Mouse (Mus musculus) adrenal gland (tissue): ENCODE measurements around the gene Gon4l.

Experiments
- intact Hi-C: fragments of 180-260 bp; cut with DNase I; formaldehyde crosslinking; loops from one replicate; pipeline ENCODE4 v1.15.1; 2025

Gon4l gene

DNA sequence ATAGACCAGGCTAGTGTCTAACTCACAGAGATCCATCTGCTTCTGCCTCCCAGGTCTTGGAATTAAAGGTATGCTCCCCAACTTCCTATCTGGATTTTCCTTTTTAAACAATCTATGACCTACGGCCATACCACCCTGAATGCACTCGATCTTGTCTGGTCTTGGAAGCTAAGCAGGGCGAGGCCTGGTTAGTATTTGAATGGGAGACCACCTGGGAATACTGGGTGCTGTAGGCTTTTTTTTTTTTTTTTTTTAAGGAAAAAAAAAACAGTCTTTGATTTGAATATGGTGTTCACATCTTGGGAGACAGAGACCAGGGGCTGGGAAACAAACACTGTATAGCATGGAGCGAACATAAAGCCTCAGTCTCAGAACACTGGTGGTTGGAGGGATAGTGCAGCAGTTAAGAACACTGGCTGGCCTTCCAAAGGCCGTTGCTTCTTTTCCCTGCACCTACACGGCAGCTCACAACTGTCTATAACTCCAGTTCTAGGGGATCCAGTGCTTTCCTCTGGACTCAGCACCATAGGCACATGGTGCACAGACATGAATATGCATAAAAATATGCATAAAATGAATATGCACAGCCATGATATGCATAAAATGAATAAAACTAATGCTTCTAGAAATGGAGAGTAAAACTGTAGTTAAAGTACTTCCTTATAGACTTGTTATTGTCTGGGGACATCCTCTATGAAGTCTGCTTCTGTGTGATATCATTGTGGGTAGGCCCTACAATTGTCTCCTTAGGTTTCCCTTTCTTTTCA, 71.5 kb downstream of the Gon4l start:
- intact Hi-C loops: no loop called here

DNA sequence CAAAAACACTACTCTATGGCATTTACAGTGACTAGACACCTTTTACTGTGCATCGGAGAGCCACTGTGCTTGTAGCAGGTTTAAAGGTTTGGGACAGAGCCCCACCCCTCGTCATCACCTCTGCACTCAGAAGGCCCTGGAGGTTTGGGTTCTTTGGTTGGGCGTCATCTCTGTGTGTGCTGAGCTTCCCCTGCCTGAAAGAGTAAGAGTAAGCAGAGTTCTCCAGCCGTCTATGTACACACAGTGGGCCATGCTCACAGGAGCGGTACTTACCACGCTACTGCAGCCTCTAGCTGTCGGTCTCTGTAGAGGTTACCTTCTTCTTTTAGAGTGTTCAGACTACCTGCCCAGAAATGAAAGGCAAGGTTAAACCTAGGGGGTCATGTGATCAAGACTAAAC, 77.6 kb downstream of the Gon4l start:
- intact Hi-C loops: no loop called here

DNA sequence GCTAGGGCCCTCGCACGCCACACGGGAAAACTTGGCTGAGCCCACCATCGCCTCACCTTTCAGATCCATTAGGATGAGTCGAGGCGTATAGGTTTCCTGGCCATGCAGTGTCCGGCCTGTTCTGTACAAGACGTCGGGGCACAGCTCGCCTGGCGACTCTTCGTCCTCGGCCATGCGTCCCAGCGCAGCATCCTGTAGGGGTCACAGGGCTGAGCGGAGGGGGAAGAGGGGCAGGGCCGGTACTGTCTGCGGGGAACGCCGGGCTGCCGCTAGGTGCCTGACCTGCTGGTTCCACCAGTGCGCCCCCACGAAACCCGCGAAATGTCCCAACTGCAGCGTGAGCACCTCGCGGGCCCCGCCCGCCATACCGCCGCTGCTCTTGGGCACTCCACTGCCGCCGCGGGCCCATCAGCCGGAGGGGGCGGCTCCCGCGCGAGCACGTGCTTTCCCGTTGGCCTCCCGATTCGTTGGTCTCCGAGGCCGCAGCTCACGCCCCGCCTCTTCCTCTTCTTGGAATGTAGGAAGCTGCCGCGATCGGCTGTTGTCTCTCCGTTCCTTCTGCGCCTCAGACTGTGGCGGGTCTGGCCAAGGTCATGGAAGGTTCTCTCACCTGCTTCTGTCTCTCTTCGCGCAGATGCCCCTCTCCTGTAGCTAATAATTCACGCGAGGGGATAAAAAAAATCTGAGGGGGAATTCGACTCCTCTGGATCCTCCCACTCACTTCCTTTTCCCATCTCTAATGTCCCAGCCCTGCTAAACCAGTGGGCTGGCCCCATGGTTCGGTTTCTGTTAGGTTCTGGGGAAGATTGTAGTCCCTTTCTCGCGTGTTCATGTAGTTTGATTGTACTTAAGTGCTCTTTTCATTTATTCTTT, 78.7 kb downstream of the Gon4l start, which contains the start of gene Msto1:
Gene Msto1, minus strand, starts transcription at position 489 of the 873 bp plus-strand sequence.
- intact Hi-C loops: no loop called here

DNA sequence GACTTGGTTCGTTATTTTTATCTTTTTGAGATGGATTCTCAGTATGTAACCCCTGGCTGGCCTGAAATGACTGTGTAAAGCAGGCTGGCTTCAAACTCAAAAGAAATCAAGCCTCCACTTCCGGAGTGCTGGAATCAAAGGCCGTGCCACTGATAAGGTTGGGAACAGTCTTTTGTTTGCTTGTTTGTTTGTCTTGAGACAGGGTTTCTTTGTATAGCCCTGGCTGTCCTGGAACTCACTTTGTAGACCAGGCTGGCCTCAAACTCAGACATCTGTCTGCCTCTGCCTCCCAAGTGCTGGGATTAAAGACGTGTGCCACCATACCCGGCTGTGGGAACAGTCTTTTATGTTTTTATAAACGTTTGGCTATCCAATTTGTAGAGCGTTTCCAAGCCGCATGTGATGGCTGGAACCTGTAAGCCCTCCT, 79.4 kb downstream of the Gon4l start:
- intact Hi-C loops: no loop called here

DNA sequence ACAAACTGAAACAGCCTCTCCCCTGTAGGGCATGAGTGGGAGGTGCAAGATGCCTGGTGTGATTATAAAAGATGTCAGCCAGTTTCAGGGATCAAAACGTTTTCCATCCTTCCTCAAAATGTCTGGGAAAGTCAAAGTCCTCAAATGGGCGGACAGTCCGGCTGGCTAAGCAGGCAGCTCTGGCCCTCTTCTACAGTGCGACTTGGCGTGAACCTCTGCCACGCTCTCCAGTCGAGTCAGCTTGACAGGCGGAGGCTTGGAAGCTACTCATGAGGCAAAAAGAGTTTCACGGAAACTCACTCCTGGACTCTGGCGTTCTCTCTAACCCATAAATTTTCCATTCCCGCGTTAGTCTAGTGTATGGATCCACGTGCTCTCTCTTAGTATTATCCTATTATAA, 84.0 kb downstream of the Gon4l start:
- intact Hi-C loops: no loop called here

DNA sequence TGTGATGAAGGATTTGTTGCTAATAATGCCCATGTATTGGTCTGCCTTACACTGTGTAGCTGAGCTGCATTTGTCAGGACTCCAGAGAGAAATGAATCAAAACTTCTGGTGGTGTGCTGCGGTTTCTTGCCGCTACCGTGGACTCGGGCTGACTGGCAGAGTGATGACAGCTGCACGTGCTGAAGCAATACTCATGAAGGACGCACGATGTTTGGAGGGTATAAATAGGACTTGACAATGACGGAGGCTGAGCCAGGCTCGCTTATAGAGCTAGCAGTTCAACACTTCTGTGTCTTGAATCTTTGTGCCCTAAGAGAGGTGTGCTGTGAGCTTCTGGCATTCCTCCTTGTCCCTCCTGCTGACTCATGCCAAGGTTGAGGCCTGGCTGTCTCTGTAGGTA, 86.4 kb downstream of the Gon4l start:
- intact Hi-C loops: no loop called here

DNA sequence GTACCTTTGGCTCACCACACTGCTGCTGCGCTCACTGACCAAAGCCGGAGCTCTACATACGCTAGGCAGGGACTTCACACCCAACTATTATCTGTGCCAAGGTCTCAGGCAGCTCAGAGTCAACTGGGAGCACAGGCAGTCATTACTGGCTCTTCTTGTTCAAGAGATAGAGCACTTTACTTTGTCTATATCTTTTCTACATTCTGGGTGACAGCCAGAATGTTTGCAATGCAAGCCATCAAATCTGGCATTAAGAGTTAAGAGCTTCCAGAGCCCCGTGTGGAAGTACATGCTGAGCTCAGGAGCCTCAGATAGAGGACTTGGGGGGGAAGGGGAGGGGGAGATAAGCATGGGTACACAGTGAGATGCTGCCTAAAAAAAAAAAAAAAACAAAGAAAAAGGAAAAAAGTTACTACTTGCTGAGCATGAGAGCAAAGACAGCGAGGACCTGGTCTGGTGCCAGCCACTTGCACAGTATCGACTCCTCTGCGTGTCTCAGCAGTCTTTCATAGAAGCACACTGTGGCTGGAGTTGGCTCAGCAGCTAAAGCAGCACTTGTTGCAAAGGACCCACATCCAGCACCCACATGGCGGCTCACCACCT, 89.1 kb downstream of the Gon4l start:
- intact Hi-C loops: no loop called here

DNA sequence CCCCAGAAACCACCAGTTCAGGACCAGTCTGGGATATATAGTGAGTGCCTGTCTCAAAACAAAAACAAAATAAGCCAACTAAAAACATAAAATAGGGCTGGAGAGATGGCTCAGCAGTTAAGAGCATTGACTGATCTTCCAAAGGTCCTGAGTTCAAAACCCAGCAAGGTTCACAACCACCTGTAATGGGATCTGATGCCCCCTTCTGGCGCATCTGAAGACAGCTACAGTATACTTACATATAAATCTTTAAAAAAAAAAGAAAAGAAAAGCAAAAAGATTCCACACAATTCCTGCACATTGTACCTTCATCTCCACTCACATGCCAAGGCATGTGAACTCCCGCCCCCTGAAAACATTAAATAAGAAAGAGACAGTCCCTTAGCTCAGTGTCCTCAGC, 90.6 kb downstream of the Gon4l start:
- intact Hi-C loops: no loop called here

DNA sequence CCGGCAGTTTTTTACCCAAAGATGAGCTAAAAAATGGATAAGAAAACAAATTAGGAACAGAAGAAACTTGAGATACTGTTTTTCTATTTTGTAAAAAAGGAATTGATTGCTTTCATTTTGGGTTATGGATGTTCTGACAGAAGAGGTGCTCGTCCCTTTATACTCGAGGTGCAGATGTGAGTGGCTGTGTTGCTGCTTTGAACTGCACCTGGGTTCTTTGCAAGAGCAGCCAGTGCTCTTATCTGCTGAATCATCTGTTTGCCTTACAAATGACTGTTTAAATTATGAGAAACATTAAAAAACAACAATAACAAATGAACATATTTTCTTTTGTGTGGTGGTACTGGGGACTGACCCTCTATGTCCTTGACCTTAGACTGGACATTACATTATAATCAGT, 94.5 kb downstream of the Gon4l start:
- intact Hi-C loops: no loop called here

DNA sequence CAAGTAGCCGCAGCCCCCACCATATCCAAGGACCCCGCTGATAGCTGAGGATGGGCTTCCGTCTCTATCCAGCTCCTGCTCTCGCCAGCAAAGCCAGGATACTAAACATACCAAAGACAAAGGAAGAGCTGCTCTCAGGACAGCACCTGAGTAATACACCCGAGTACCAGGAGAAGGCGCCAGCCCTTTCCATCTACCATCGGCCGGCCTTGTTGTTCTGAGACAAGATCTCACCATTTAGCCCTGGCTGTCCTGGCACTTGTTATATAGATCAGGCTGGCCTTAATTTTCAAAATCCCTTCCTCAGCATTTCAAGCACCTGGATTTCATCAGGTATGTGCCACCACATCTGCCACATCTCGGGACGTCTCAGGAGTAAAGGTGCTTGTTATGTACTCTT, 104.0 kb downstream of the Gon4l start:
- intact Hi-C loops: loop anchor here (5.0 kb wide), 1 partner anchor 93 kb away; no protein-coding TSS in a partner anchor

DNA sequence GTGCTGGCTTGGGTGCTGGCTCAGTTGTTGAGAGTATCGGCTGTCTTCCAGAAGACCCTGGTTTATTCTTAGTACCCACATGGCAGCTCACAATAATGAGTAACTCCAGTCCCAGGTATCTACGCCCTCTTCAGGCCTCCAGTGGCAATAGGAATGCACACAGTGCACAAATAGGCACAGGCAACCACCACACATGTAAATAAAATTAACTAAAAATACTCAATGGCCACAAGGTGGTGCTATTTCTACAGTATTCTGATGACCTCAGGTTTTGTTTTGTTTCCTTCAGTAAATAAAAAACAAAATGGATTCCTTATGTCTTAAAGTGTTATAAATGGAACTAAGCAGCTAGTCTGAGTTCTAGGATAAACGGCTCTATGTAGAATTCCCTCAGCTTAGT, 104.7 kb downstream of the Gon4l start:
- intact Hi-C loops: loop anchor here (5.0 kb wide), 2 partner anchors 53 to 93 kb away; no protein-coding TSS in a partner anchor

DNA sequence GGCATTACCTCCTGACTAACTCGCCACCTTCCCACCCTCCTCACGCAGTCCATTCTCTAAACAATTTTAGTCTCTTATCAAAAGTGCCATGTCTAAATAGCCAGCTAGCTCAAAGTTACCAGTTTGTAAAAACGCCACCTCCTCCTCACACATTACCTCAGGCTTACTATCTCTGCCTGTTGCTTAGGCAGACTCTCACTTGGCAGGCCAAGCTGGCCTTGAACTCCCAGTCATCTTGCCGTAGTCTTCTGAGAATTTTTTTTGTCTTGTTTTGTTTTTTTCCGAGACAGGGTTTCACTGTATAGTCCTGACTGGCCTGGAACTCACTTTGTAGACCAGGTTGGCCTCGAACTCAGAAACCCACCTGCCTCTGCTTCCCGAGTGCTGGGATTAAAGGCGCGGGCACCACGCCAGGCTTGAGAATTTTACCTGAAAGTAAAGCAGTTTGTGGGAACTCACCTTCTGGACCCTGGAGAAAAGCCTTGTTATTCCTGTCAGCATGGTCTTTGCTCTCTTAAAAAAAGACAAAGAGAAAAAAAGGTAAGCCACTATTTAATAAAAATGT, 107.4 kb downstream of the Gon4l start:
- intact Hi-C loops: loop anchor here (5.0 kb wide), 1 partner anchor 50 kb away; no protein-coding TSS in a partner anchor

DNA sequence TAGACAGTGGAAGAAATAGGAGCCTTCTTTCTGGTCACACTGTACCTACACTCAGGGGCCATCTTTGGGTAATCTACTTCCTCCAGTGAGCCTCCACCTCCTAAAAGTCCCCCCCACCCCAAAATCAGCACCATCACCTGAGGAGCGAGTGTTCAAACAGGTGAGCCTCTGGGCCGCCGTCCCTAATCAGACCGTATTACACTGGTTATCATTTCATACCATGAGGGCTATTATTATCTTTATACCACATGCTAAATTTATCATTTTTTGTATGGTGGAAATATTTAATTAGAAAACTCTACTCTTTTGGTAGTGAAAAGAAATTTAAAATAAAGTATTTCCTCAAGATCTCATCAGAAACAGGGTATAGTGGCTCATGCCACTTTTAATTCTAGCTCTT, 109.1 kb downstream of the Gon4l start:
- intact Hi-C loops: loop anchor here (5.0 kb wide), 1 partner anchor 48 kb away; no protein-coding TSS in a partner anchor

DNA sequence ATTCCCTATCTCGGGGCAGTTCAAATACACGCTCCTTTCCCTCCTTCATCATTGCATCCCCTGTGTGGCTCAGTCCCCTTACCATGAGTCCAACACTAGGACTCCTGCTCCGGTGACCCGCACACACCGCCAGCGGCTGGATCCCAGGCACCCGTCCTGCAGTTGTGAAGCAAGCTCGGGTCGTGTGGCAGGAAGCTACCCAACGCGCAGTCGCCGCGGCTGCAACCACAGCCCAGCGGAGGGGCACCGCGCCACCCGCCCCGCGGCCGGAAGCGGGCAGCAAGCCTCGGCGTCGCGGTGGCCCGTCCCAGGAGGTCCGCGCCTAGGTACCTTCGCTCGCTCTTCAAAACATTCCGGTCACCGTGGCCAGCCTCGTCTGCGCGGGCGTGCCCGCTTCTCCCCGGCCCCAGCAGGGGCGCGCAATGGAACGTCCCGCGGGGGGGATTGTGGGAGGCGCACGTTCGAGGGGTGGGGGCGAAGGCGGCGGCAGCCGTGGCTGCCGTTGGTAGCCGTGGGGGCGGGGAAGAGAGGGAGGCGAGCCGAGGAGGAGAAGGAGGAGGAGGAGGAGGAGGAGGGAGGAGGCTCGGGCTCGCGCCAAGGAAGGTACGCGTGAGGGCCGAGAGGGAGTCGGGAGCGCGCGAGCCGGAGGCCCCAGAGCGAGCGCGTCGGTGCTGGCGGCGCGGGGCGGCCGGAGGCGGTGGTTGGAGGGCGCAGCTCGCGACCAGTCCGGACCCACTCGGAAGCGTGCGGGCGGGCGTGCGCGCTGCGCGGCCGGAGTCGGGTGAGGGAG, 115.0 kb downstream of the Gon4l start:
- intact Hi-C loops: loop anchor here (5.0 kb wide), 1 partner anchor 32 kb away; no protein-coding TSS in a partner anchor

DNA sequence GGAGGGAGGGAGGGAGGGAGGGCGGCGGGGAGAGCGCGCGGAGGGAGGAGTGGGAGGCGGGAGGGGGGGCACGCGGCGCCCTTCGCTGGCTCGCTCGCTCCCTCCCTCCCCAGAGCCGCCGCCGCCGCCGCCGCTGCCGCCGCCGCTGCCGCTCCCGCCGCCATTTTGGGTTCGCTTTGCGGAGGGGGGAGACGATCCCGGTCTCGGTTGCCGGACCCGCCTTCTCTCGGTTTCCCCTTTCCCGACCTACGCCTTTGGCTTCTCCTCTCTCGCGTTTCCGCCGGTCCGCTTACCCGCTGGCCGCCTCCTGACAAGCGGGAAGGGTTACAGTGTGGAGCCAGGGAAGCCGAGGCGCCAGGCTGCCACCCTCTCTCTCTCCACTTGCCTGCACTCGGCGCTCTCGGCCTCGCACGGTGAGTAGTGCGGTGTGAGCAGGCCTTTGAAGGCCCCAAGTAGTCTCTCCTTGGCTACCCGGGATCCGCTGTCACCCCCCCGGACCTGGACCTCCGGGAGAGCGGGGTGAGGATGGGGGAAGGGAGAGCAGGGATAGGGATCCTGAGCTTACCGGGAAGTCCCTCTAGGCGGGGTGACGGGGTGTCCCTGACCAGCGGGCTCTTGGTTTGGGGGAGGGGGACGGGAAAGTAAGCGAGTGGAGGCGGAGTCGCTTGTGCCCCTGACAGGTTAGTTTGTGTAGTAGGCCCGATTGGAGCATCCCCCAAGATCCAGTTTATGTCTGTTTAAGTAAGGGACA, 115.7 kb downstream of the Gon4l start, which contains the start of the genes Ash1l and Dap3:
Gene Ash1l, plus strand, starts transcription at position 47 of the 751 bp plus-strand sequence.
Gene Dap3, minus strand, starts transcription at position 606 of the 751 bp plus-strand sequence.
- intact Hi-C loops: no loop called here

DNA sequence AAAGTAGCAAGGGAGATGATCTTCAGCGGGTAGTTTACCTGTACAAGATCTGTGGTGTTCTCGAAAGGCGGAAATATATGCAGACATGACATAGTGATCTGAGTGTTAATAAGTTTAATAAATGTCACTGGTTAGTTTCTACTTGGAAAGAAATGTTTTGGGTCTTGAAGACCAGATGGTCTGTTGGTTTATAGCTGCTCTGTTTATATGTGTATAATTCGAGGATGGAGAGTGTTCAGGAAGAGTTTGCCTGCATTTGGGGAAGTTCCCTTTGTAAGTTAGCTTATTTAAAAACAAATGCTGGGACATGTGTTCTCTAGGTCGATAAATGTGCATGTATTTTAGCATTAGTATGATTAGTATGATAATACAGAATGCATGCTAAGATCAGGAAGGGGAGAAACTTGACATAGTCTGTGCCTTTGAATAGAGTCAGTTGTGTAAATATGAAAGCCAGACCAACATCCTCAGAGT, 116.3 kb downstream of the Gon4l start:
- intact Hi-C loops: no loop called here

DNA sequence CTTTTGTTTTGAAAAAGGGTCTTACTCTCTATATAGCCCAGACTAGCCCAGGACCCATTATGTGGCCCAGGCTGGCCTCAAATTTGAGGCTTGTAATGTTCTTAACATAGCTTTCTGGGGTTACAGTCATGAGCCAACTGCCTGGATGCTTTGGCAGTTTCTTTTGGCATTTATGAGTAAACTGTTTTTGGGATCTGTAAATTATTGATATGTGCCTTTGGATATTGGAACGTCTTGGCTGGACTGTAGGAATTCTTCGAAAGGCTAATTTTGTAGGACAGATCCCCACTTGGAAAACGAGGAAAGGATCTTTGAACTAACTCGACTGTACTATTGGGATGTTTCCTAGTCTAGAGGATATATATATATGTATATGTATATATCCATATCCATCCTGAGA, 118.2 kb downstream of the Gon4l start:
- intact Hi-C loops: no loop called here

DNA sequence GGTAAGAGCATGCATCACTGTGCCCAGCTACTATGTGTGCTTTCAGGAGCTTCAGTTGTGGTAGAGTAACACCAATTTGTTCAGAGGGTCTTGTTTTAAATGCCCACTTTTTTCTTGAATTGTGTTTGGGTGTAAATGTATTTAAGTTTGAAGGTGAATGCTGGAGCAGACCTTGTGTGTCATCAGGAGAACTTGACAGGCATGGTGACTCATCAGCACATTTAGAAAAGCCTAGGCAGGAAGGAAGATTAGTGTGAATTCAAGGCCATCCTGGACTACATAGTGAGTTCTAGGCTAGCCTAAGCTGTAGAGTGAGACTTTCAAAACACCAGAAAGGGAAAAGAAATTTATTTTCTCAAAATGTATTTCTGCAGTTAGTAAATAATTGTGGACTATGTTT, 118.7 kb downstream of the Gon4l start:
- intact Hi-C loops: no loop called here
